8 mouse cellular contexts compared by ENCODE assay signal in the genomic region with DNA sequence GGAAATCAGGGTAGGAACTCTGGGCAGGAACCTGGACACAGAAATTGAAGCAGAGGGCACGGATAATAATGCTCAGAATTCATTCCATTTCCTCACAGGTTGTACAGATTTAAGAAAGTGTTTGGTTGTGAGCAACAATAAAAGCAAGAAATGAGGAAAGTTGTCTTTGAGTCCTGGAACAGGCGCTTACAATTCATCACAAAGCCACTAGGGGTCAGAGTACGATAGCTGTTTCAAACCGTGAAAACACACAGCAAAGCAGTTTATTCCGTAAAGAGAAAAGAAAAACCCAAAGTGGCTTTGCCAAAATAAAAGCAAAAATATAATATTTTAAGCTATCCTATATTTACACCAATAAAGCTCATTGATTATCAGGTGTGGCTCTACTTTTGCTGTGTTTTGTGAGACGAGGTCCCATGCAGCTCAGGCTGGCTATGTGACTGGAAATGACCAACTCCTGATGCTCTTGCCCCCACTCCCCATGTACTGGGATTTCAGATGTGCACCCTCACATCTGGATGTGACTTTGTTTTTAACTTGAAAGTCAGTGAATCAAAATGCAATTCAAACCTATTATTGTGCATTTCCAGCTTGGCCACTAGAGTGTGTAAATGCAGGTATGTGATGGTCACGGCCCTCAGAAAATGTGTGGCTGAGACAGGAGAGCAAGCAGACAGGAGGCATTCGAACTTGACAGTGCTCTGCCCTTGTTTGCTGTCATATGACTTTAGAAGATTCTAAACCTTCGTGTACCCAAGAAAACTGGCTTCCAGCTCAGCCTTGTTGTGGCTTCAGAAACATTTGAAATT.
DNase-seq lines count a peak whose midpoint lies in the region; ATAC-seq lines count a peak whose summit lies in the region.

No protein-coding gene starts in this region.

- no peaks in the 10 kb centered on the region for H3K36me3 ChIP-seq in heart, embryonic 13.5 days
- no peaks in the 10 kb centered on the region for H3K36me3 ChIP-seq in midbrain, embryonic 15.5 days (replicated peaks)

- H3K27me3 ChIP-seq in heart, embryonic 13.5 days (replicated peaks): 0 out of 2 replicates have a peak, but pooled peaks cover 4% of the 10 kb centered on the region
- no peaks in the 10 kb centered on the region for H3K27me3 ChIP-seq in midbrain, embryonic 15.5 days (replicated peaks)

- no peak overlapping the region for H3K27ac ChIP-seq in heart, embryonic 13.5 days (replicated peaks)
- H3K27ac ChIP-seq in midbrain, embryonic 15.5 days: no peak overlapping the region

- peak overlapping the region; percentile 26; the same call in 1 of the 2 replicates for H3K4me2 ChIP-seq in heart, embryonic 13.5 days
- H3K4me2 ChIP-seq in midbrain, embryonic 15.5 days: no peak overlapping the region

- H3K9me3 ChIP-seq in heart, embryonic 13.5 days: no peaks in the 10 kb centered on the region
- H3K9me3 ChIP-seq in midbrain, embryonic 15.5 days: no peaks in the 10 kb centered on the region

- H3K4me1 ChIP-seq in heart, embryonic 13.5 days: no peaks in the 10 kb centered on the region
- no peaks in the 10 kb centered on the region for H3K4me1 ChIP-seq in midbrain, embryonic 15.5 days

- no peak overlapping the region for H3K4me3 ChIP-seq in heart, embryonic 13.5 days
- H3K4me3 ChIP-seq in midbrain, embryonic 15.5 days: no peak overlapping the region

- no peak overlapping the region for H3K9ac ChIP-seq in heart, embryonic 13.5 days
- no peak overlapping the region for H3K9ac ChIP-seq in midbrain, embryonic 15.5 days

- DNase-seq in heart, adult 8-10 months (ENCODE audit: low spot score): no peak
- peak; percentile 57 for DNase-seq in thymus, postnatal 0 days (ENCODE audit: low spot score)
- DNase-seq in thymus, postnatal 36 days: no peak
- peak; percentile 33 to 58 for DNase-seq in cerebellum, postnatal 36 days
- peak; percentile 78 for DNase-seq in induced T-regulatory cell, adult 2 months (ENCODE audit: low read depth)
- DNase-seq in adrenal gland, adult 8-10 months: no peak

- ATAC-seq in heart, embryonic 13.5 days (ENCODE audit: extremely low read depth, insufficient number of reproducible peaks, low FRiP score, low TSS enrichment): no peak
- ATAC-seq in midbrain, embryonic 15.5 days (replicated peaks): peak; percentile 60

- 30% methylated on average over 9 of the region's 9 CpGs for WGBS in heart, embryonic 13.5 days
- 40% methylated on average over 9 of the region's 9 CpGs for WGBS in midbrain, embryonic 15.5 days

Comparison
In these comparisons a context has a peak if more than half of its experiments do, and no peak if none do; other contexts are left out.
1. DNase-seq: peak in thymus, postnatal 0 days (single experiment), cerebellum, postnatal 36 days (2 of 2) and induced T-regulatory cell, adult 2 months (single experiment); none in heart, adult 8-10 months (single experiment), thymus, postnatal 36 days (0 of 2) and adrenal gland, adult 8-10 months (single experiment).